Mouse (Mus musculus): ENCODE data around the gene Ric1.
A peak's percentile ranks its signal among the peaks of the same experiment; 100 is the strongest.
"Not testable (repeated sequence)": the region's sequence is repeated elsewhere in the genome, so short reads cannot be mapped to it uniquely, and the experiment has no call there.

Gene Ric1

DNA sequence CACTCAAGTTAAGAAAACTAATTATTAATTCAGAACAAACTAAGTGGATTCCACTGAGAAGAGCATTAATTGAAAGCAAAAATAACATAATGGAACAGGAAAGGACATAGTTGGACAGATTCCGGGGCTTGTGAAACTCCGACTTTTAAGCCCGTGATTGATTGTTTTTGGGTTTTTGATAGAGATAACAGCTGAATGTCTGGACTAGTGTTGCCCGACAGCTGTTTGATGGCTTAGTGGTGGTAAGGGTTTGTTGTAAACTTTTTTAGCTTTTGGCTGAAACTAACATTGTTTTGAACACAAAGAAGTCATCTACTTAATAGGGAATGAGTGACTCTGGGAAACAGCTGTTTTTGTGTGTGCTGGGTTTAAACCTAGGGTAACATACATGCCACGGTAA, 11.9 kb downstream of the Ric1 start:
- DNase-seq: no peak

DNA sequence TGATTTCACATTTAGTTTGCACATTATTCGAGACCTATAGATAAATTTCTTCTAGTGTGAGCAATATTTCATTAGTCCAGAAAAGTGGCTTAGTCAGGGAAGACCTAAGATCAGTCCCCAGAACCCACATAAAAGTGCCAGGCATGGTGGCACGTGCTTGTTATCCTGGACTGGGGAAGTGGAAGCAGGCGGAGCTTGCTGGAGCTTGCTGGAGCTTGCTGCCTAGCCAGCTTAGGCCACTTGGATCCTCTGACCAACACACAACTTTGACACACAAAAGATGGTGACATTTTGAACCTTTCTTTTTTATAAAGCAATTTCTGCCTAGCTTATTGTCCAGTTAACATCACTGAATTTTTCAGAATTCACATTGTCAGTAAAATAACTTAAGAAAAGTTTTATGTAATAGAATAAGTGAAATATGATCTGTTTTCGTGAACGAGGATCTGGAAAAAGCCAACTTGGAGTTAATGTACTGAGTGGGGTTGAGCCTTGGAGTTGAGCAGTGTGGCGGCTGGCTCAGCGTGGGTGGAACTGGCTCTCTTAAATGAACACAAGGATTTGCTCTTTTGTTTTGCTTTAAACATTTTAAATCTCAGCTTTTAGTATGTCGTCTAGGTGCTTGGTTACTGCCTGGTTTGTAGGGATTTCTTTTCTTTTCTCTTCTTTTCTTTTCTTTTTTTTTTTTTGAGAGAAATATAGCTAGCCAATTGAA, 20.3 kb downstream of the Ric1 start:
- no peak for DNase-seq

DNA sequence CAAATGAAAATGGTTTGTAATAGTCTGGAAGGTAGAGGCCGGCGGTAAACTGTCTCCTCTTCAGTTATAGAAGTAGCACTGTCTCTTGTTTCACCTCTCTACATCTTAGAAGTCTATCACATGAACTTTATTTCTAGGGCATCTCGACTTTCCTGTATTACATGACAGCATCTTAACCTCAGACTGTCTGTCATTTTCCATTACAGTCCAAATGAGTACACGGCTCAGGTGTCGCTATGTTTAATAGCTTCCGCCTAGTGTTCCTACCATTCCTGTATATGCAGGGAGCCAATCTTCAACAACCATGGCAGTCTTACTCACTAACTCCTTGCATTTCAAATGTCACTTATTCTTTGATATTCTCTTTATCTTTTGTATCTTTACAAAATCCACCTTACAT, 21.9 kb downstream of the Ric1 start:
- no peak for DNase-seq

GRCm38 (mm10) chr19:29550618-29551017, 28.5 kb downstream of the Ric1 start:
- no peak for DNase-seq

GRCm38 (mm10) chr19:29551128-29551527, 29.0 kb downstream of the Ric1 start:
- no peak for DNase-seq

DNA sequence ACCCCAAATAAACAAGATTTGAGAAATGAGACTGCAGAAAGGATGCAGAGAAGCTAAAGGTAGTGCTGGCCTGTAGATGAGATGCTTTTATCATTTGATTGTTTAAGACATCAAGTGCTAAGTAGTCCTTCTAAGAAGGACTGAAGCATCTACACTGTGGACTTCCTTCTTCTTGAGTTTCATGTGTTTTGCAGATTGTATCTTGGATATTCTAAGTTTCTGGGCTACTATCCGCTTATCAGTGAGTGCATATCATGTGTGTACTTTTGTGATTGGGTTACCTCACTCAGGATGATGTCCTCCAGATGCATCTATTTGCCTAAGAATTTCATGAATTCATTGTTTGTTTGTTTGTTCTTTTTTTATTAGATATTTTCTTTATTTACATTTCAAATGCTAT, 29.9 kb downstream of the Ric1 start:
- DNase-seq: not testable (repeated sequence)

DNA sequence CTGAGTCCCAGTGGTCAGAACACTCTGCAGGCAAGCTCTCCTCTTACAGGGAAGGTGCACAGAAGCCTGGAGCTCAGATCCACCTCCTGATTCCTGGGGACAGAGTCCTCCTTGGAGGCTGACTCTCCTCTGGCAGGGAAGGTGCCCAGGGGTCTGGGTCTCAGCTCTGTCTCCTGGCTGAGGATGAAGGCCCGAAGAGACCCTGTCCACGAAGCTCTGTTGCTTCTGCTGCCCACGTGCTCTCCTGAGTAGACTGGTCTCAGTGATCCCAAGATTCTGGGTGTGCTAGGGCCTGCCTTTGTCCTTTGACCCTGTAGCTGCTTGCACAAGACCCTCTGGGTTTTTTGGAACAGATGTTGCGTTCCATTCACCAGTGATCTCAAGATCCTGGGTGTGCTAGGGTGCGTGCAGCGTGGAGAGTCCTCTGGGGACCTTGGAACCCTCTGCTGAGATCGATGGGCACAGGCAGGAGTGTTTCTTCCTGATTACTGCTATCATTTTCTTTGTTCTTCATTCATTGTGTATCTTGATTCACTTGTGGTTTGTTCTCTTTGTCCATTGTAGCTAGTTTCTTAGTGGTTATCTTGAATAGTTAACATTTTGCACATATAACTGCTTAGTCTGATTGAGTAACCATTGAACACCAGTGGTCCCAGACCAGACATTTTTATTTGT, 35.2 kb downstream of the Ric1 start:
- not testable (repeated sequence) for DNase-seq

- DNase-seq: no peak
Measured at GRCm38 (mm10) chr19:29562166-29562565, 40.1 kb downstream of the Ric1 start.

- DNase-seq: no peak
Measured at GRCm38 (mm10) chr19:29562603-29563002, 40.5 kb downstream of the Ric1 start.

- peak; percentile 70 to 77 for DNase-seq
Measured at GRCm38 (mm10) chr19:29563258-29563779, 41.2 kb downstream of the Ric1 start.

GRCm38 (mm10) chr19:29566512-29566911, 44.4 kb downstream of the Ric1 start:
- no peak for DNase-seq

GRCm38 (mm10) chr19:29582439-29582838, 60.4 kb downstream of the Ric1 start:
- DNase-seq: no peak

- DNase-seq: no peak
Measured at GRCm38 (mm10) chr19:29583734-29584133, 61.7 kb downstream of the Ric1 start.

DNA sequence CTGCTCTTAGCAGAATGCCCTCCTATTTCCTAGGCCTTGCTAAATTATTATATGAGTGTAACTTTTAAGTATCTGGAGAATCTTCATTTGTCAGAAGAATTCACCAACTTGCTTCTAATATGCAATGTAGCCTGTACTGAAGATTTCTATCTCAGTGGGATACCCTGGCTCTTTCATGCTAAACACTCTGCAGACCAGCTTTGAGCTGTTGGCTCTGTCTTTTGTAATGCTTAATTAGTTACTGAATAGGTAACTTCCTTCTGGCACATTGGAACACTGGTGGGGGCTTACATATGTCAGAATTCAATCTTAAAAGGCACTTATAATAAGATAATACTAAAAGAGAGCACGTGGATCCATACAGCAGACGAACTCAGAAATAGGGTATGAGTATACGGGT, 71.7 kb downstream of the Ric1 start:
- not testable (repeated sequence) for DNase-seq

DNA sequence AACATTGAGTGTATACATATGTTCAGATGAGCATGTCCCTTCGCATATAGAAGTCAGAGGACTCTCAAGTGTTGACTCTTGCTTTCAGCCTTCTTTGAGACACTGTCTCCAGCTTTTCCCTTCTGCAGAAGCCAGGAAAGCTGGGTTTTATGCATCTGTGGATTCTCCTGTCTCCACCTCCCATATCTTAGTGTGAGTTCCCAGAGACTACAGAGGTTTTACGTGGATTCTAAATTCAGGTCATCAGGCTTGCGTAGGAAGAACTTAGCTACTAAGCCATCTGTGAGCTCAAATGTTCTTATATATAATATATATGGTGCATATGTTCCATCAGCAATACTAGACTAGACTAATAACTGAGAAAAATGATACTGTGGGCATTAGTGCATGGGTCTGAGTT, 74.2 kb downstream of the Ric1 start:
- no peak for DNase-seq

GRCm38 (mm10) chr19:29596985-29597384, 74.9 kb downstream of the Ric1 start:
- DNase-seq: no peak

DNA sequence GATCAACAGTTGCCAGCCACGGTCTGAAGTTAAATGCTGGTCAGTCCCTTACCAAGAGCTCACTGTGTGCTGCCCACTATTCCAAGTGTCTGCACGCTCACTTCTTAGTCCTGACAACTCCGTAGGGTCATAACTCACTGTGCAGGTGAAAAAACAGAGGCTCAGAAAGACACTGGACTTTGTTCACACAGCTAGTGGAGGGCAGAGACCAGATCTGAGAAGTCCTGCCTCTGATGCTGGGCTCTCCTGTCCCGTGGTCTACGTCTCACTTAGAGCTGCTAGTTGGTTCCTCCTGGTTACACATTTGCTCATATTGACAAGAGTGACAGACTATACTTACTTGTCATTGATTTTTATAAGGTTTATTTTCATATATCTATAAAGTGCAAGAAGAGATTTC, 76.9 kb downstream of the Ric1 start:
- no peak for DNase-seq

DNA sequence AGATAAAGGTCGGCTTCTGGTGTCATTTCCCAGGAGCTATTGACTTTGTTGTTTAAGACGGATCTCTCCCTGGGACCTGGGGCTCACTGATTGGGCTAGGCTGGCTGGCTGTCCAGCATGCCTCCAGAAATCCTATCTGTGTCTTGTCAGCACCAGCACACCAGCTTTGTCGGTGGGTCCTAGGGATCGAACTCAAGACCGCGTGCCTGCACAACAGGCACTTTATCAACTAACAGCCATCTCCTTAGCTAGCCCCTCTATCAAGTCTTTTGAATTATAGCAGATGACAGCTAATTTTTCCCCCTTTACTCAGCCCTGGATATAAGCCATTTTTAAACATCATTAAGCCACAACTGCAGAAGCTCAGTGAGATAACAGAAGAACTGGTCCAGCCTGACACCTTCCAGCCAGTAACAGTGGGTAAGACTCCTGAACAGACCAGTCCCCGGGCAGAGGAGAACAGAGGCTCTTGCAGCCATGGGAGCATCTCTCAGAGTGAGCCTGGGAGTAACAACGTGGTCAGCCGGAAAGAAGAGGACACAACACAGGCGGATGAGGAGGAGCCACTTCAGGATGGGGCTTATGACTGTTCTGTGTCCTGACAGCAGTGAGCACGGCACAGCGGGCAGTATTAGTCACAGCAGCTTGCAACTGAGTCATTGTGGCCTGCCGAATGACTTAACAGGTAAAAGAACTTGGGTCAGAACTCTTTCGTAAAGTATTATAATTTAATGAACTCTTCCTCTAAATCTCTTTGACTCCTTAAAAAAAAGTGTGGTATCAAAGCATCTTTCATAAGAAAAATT, 81.7 kb downstream of the Ric1 start:
- no peak for DNase-seq

GRCm38 (mm10) chr19:29604653-29605052, 82.6 kb downstream of the Ric1 start:
- no peak for DNase-seq

GRCm38 (mm10) chr19:29607521-29607920, 85.4 kb downstream of the Ric1 start:
- no peak for DNase-seq

DNA sequence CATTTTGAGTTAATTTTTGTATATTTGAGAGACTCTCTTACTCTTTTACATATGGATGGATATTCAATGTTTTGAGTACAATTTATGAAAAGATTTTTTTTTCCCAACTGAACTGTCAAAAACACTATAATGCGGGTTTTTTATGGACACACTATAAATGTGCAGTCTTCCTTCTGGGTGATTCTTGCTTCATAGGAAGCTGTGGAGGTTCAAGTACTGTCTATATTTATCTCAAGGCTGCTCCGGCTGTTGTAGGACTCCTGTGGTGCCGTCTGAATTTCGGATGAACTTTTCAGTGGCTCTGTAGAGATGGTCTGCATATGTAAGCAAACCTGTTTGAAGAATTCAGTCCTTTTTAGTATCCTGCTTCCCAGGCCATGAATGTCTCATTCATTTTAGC, 86.1 kb downstream of the Ric1 start:
- no peak for DNase-seq

- no peak for DNase-seq
Measured at GRCm38 (mm10) chr19:29610907-29611306, 88.8 kb downstream of the Ric1 start.

DNA sequence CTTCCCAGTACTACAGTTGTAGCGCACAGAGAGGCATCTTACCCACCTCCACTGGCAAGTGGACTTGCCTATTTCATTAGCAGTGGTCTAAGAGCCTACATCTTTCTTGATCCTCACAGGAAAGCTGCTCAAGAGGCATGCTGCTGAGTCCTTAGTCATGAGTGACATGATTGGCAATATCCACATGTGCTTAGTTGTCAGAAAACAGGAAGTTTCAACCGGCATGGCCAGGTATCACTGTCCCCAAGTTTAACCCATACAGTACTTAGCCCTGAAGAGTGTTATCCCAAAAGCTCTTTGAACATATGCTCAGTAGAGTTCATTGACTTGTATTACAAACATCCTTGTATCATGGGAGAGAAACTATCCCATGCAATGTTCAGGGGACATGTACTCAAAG, 90.0 kb downstream of the Ric1 start:
- DNase-seq: no peak

DNA sequence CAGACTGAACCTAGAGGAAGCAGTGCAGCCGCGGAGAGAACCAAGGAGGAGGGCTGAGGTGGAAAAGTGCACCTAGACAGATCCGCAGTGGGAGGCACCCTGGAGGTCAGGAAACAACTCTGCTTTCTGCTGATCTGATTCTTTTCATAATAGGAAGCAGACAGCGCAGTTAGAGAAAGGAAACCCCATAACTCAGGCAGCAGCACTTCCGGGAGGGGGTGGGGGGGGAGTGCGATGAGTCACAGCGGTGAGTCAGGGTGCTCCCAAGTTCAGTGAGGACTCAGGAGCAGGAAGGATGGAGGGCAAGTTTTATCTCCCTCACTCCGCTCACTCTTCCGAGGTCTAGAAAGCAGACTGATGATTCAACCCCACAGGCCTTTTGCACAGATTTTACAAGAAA, 119.0 kb downstream of the Ric1 start:
- DNase-seq: no peak

Measured in cerebellum, postnatal 10 days (tissue).